Mouse (Mus musculus) myocyte (in vitro differentiated cells): ENCODE data around the gene Rab26. TPM values are rescaled to one million over a fixed set of nuclear protein-coding genes. Genes with fewer than 3 reads are reported as not detected.

Experiments used
- H3K27me3 ChIP-seq: one replicate; pipeline ENCODE4 v1.6.1; 2011; ENCODE audit not compliant: control insufficient read depth, insufficient read depth, insufficient read length
- H3K36me3 ChIP-seq: one replicate; pipeline ENCODE4 v1.6.1; 2011; ENCODE audit not compliant: control insufficient read depth, insufficient read depth
- H3K4me2 ChIP-seq: one replicate; pipeline ENCODE4 v1.6.1; 2011; ENCODE audit warnings: low read depth, control low read depth
- H3K4me3 ChIP-seq: one replicate; pipeline ENCODE4 v1.5.1; 2011; ENCODE audit warnings: mild to moderate bottlenecking, control low read depth, moderate library complexity
- H3K79me2 ChIP-seq: one replicate; pipeline ENCODE4 v1.6.1; 2011; ENCODE audit not compliant: control insufficient read depth, insufficient read depth
- H3ac ChIP-seq: one replicate; pipeline ENCODE4 v1.6.1; 2011; ENCODE audit not compliant: control insufficient read depth, insufficient read length
- CEBPB ChIP-seq: IDR thresholded peaks from 2 replicates; pipeline ENCODE4 v1.6.1; 2011; ENCODE audit warnings: mild to moderate bottlenecking, moderate library complexity; ENCODE audit not compliant: poor library complexity, insufficient read depth, severe bottlenecking
- E2F4 ChIP-seq: IDR thresholded peaks from one replicate; pipeline ENCODE4 v1.6.1; 2011; ENCODE audit warnings: mild to moderate bottlenecking, control low read depth, moderate library complexity; ENCODE audit not compliant: insufficient read depth
- MAX ChIP-seq: IDR thresholded peaks from one replicate; pipeline ENCODE4 v1.6.1; 2011; ENCODE audit warnings: low read depth, mild to moderate bottlenecking, control low read depth
- MYOD1 ChIP-seq, 3 experiments: IDR thresholded peaks; one replicate each; pipeline ENCODE4 v1.6.1; 2011; ENCODE audit warnings: control low read depth in 2 of 3, low read depth in 2 of 3, mild to moderate bottlenecking in 2 of 3, moderate library complexity in 1 of 3; ENCODE audit not compliant: insufficient read length in 2 of 3, control insufficient read depth in 1 of 3
- MYOG ChIP-seq, 3 experiments: IDR thresholded peaks; one replicate each; pipeline ENCODE4 v1.6.1; 2011; ENCODE audit warnings: control low read depth in 2 of 3, low read depth in 2 of 3, mild to moderate bottlenecking in 2 of 3; ENCODE audit not compliant: insufficient read length in 2 of 3, control insufficient read depth in 1 of 3, insufficient read depth in 1 of 3
- POLR2A ChIP-seq: IDR thresholded peaks from one replicate; pipeline ENCODE4 v1.6.1; 2011; ENCODE audit warnings: low read depth, mild to moderate bottlenecking, control low read depth, moderate library complexity; ENCODE audit not compliant: insufficient read length
- POLR2AphosphoS2 ChIP-seq: IDR thresholded peaks from one replicate; pipeline ENCODE4 v1.6.1; 2011; ENCODE audit warnings: low read depth, control low read depth; ENCODE audit not compliant: insufficient read length
- REST ChIP-seq: IDR thresholded peaks from one replicate; pipeline ENCODE4 v1.6.1; 2011; ENCODE audit warnings: mild to moderate bottlenecking, control low read depth, moderate library complexity; ENCODE audit not compliant: insufficient read depth, insufficient read length
- SRF ChIP-seq: IDR thresholded peaks from one replicate; pipeline ENCODE4 v1.6.1; 2011; ENCODE audit warnings: low read depth; ENCODE audit not compliant: control insufficient read depth, insufficient read length
- TCF12 ChIP-seq: IDR thresholded peaks from one replicate; pipeline ENCODE4 v1.6.1; 2011; ENCODE audit warnings: mild to moderate bottlenecking, control low read depth; ENCODE audit not compliant: poor library complexity, insufficient read depth, severe bottlenecking
- TCF3 ChIP-seq: IDR thresholded peaks from one replicate; pipeline ENCODE4 v1.6.1; 2011; ENCODE audit warnings: low read depth, control low read depth; ENCODE audit not compliant: insufficient read length
- USF1 ChIP-seq: IDR thresholded peaks from one replicate; pipeline ENCODE4 v1.6.1; 2011; ENCODE audit warnings: low read depth, mild to moderate bottlenecking, control low read depth, moderate library complexity
- polyA plus RNA-seq: library from polyadenylated mRNA; unstranded; fragments of >200 nt; fragmentation: generic; extraction: Trizol; gene quantifications from one replicate; pipeline ENCODE4 v1.2.1, GENCODE M21; 2012; ENCODE audit warnings: missing spikeins

Rab26 gene
- polyA plus RNA-seq, 1 experiment = 0.35 TPM

GRCm38 (mm10) chr17:24540375-24540774, 6.4 kb upstream of the Rab26 start:
- TF ChIP-seq POLR2AphosphoS2 (no peak), TCF12 (no peak), TCF3 (no peak), REST (no peak), E2F4 (no peak), MAX (no peak), CEBPB (no peak), MYOG (IDR thresholded peaks at IDR 0.05; ENCODE audit: control insufficient read depth in 1 of 3, insufficient read depth in 1 of 3, insufficient read length in 2 of 3, low read depth in 2 of 3) (no peak), POLR2A (no peak), MYOD1 (IDR thresholded peaks at IDR 0.05; ENCODE audit: control insufficient read depth in 1 of 3, insufficient read length in 2 of 3, low read depth in 2 of 3) (no peak), SRF (no peak)
- H3K4me3 ChIP-seq = no peak overlapping the region
- no peak overlapping the region for H3K4me2 ChIP-seq
- no peak overlapping the region for H3ac ChIP-seq
- H3K27me3 ChIP-seq = peaks cover 5% of the 10 kb centered on the region
- H3K36me3 ChIP-seq = no peaks in the 10 kb centered on the region
- H3K79me2 ChIP-seq = no peaks in the 10 kb centered on the region

GRCm38 (mm10) chr17:24538950-24539349, 4.9 kb upstream of the Rab26 start:
- H3K4me2 ChIP-seq = no peak overlapping the region
- H3K36me3 ChIP-seq = no peaks in the 10 kb centered on the region
- no peak overlapping the region for H3K4me3 ChIP-seq
- no peak overlapping the region for H3ac ChIP-seq
- no peaks in the 10 kb centered on the region for H3K79me2 ChIP-seq
- H3K27me3 ChIP-seq = no peaks in the 10 kb centered on the region
- no peak for TF ChIP-seq CEBPB
- TF ChIP-seq SRF = no peak
- TF ChIP-seq REST = no peak
- TF ChIP-seq TCF3 = no peak
- no peak for TF ChIP-seq MYOD1 (IDR thresholded peaks at IDR 0.05; ENCODE audit: control insufficient read depth in 1 of 3, insufficient read length in 2 of 3, low read depth in 2 of 3)
- TF ChIP-seq E2F4 = no peak
- TF ChIP-seq POLR2AphosphoS2 = no peak
- no peak for TF ChIP-seq TCF12
- no peak for TF ChIP-seq POLR2A
- TF ChIP-seq MAX = no peak

GRCm38 (mm10) chr17:24537536-24537935, 3.5 kb upstream of the Rab26 start:
- no peak overlapping the region for H3K4me2 ChIP-seq
- TF ChIP-seq MAX (no peak), E2F4 (no peak), CEBPB (no peak), TCF12 (no peak), MYOD1 (IDR thresholded peaks at IDR 0.05; ENCODE audit: control insufficient read depth in 1 of 3, insufficient read length in 2 of 3, low read depth in 2 of 3) (no peak), POLR2AphosphoS2 (no peak)
- no peaks in the 10 kb centered on the region for H3K27me3 ChIP-seq
- no peak overlapping the region for H3ac ChIP-seq
- no peaks in the 10 kb centered on the region for H3K36me3 ChIP-seq
- H3K4me3 ChIP-seq = no peak overlapping the region
- H3K79me2 ChIP-seq = no peaks in the 10 kb centered on the region

- Histone ChIP-seq H3K4me2 (no peak overlapping the region), H3K4me3 (no peak overlapping the region), H3ac (no peak overlapping the region), H3K79me2 (no peaks in the 10 kb centered on the region), H3K27me3 (no peaks in the 10 kb centered on the region), H3K36me3 (no peaks in the 10 kb centered on the region)
- TF ChIP-seq TCF12 = no peak
- no peak for TF ChIP-seq MYOG (IDR thresholded peaks at IDR 0.05; ENCODE audit: control insufficient read depth in 1 of 3, insufficient read depth in 1 of 3, insufficient read length in 2 of 3, low read depth in 2 of 3)
- no peak for TF ChIP-seq REST
- no peak for TF ChIP-seq POLR2AphosphoS2
- no peak for TF ChIP-seq USF1
These were observed 1.3 kb upstream of the Rab26 start for GRCm38 (mm10) chr17:24535300-24535699.

GRCm38 (mm10) chr17:24533099-24533992, 664 bp downstream of the Rab26 start:
- Histone ChIP-seq H3K4me3 (no peak overlapping the region), H3ac (no peak overlapping the region), H3K4me2 (no peak overlapping the region), H3K36me3 (no peaks in the 10 kb centered on the region), H3K27me3 (no peaks in the 10 kb centered on the region), H3K79me2 (peaks cover 7% of the 10 kb centered on the region)
- TF ChIP-seq REST (no peak), E2F4 (no peak)
